ENCODE assay signal across 19 mouse cellular contexts in genomic region chr15:93201956-93202355, GRCm38 (mm10).
A peak's percentile ranks its signal among the peaks of the same experiment; 100 is the strongest.
DNase-seq lines count a peak whose midpoint lies in the region; ATAC-seq lines count a peak whose summit lies in the region.
"Had no signal": no experiment of that assay in that cellular context is flagged by ENCODE, and none has a peak within 500 bp of the region (broad histone marks: within the 10 kb centered on the region; RNA-seq: fewer than 3 reads in every experiment).

No protein-coding gene starts in this region.

- H3K9me3 ChIP-seq in heart, embryonic 12.5 days (replicated peaks): no peaks in the 10 kb centered on the region
- H3K9me3 ChIP-seq: embryonic facial prominence, embryonic 12.5 days; forebrain, embryonic 12.5 days; limb, embryonic 13.5 days; neural tube, embryonic 15.5 days had no signal

- no peak overlapping the region for H3K9ac ChIP-seq in heart, embryonic 12.5 days
- H3K9ac ChIP-seq: embryonic facial prominence, embryonic 12.5 days; forebrain, embryonic 12.5 days; limb, embryonic 13.5 days; neural tube, embryonic 15.5 days had no signal

- no peaks in the 10 kb centered on the region for H3K36me3 ChIP-seq in heart, embryonic 12.5 days
- H3K36me3 ChIP-seq: embryonic facial prominence, embryonic 12.5 days; forebrain, embryonic 12.5 days; limb, embryonic 13.5 days; neural tube, embryonic 15.5 days had no signal

- no peak overlapping the region for H3K27ac ChIP-seq in heart, embryonic 12.5 days (ENCODE audit: poor library complexity, severe bottlenecking)
- H3K27ac ChIP-seq: embryonic facial prominence, embryonic 12.5 days; forebrain, embryonic 12.5 days; hindbrain, postnatal 0 days; limb, embryonic 13.5 days; neural tube, embryonic 15.5 days had no signal

- no peak overlapping the region for H3K4me2 ChIP-seq in heart, embryonic 12.5 days
- H3K4me2 ChIP-seq: embryonic facial prominence, embryonic 12.5 days; forebrain, embryonic 12.5 days; heart, embryonic 11.5 days; limb, embryonic 13.5 days; midbrain, embryonic 11.5 days; neural tube, embryonic 15.5 days had no signal

- WGBS in heart, embryonic 12.5 days: 69% methylated on average over 5 of the region's 5 CpGs

- no peak for ATAC-seq in heart, embryonic 12.5 days (ENCODE audit: insufficient number of reproducible peaks, low FRiP score)
- ATAC-seq in erythroid progenitor cell, adult 5-6 weeks (replicated peaks; ENCODE audit: low FRiP score, poor library complexity, severe bottlenecking): no peak
- ATAC-seq: hindbrain, postnatal 0 days had no signal

- no peak overlapping the region for H3K4me3 ChIP-seq in heart, embryonic 12.5 days
- H3K4me3 ChIP-seq: embryonic facial prominence, embryonic 12.5 days; forebrain, embryonic 12.5 days; limb, embryonic 13.5 days; neural tube, embryonic 15.5 days had no signal

- peak; percentile 5 to 8 for DNase-seq in heart, adult 18-20 months
- DNase-seq in adrenal gland, adult 8-10 months: peak; percentile 72
- peak; percentile 26 for DNase-seq in liver
- DNase-seq in lung, postnatal 36 days: peak; percentile 29
- no peak for DNase-seq in layer of hippocampus, adult 9-11 months
- no peak for DNase-seq in cerebellum, adult 9-10 months
- DNase-seq: cerebellum, adult 11 months; heart, postnatal 4 days; kidney, adult 2 months; kidney, postnatal 25 days had no signal

- no peaks in the 10 kb centered on the region for H3K4me1 ChIP-seq in heart, embryonic 12.5 days (replicated peaks)
- H3K4me1 ChIP-seq: embryonic facial prominence, embryonic 12.5 days; forebrain, embryonic 12.5 days; limb, embryonic 13.5 days; neural tube, embryonic 15.5 days had no signal

- no peaks in the 10 kb centered on the region for H3K27me3 ChIP-seq in heart, embryonic 12.5 days (replicated peaks)
- H3K27me3 ChIP-seq: embryonic facial prominence, embryonic 12.5 days; forebrain, embryonic 12.5 days; limb, embryonic 13.5 days; neural tube, embryonic 15.5 days had no signal

Comparison
In these comparisons a context has a peak if more than half of its experiments do, and no peak if none do; other contexts are left out.
1. DNase-seq: peak in heart, adult 18-20 months (2 of 2), adrenal gland, adult 8-10 months (single experiment), liver (single experiment) and lung, postnatal 36 days (single experiment); none in layer of hippocampus, adult 9-11 months (single experiment) and cerebellum, adult 9-10 months (single experiment).